Mouse (Mus musculus) G1E-ER4 (cell line): Measurements from ENCODE around the gene Hist1h4d. TPM values are rescaled to one million over a fixed set of nuclear protein-coding genes. Genes with fewer than 3 reads are reported as not detected.
"Not testable (repeated sequence)": the region's sequence is repeated elsewhere in the genome, so short reads cannot be mapped to it uniquely, and the experiment has no call there.

Experiments used
- GATA1 ChIP-seq: IDR thresholded peaks from one replicate; pipeline ENCODE4 v1.8.0; 2012; ENCODE audit warnings: low read length, inconsistent platforms
- polyA plus RNA-seq: library from polyadenylated mRNA; stranded (reverse); fragments of >175 nt; gene quantifications from 2 replicates; pipeline ENCODE4 v1.2.3, GENCODE M21; 2012

Hist1h4d gene
- polyA plus RNA-seq, 1 experiment, result 22.9 TPM

DNA sequence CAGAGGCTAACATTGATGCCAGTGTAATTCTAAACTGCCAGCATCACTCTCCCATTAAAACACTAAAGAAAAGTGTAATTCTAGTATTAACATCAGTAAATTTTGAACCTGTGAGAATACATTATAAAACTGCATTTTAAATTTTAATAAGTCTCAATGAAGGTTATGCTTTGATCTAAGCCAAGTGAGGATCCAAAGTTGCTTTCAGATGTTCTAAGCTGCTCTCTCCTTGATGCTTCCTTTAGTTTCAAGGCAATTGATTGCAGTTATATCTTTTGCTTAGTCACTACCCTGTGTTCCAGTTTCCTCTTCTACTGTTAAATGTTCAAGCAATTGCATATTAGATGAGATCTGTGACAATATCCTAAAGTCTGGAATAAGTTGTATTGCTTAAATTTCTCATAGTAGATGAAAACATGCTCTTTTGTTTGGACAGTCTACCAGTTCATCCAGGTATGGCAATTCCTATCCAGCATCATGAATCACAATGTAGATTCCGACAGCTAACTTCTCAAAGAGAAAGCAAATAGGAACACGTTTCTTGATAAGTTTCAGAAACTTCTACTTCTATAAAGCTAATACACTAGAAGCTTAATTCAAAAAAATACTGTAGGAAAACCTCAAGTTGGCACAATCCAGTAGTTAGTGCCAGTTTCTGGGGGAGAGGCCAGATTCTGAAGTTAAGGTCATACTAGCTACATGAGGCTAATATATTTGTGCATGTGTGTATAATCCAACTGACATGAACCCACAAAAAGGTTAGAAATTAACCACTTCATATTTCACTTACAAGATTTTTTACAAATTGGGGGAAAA lies 9.0 kb upstream of the Hist1h4d start:
- TF ChIP-seq GATA1, result no peak

DNA sequence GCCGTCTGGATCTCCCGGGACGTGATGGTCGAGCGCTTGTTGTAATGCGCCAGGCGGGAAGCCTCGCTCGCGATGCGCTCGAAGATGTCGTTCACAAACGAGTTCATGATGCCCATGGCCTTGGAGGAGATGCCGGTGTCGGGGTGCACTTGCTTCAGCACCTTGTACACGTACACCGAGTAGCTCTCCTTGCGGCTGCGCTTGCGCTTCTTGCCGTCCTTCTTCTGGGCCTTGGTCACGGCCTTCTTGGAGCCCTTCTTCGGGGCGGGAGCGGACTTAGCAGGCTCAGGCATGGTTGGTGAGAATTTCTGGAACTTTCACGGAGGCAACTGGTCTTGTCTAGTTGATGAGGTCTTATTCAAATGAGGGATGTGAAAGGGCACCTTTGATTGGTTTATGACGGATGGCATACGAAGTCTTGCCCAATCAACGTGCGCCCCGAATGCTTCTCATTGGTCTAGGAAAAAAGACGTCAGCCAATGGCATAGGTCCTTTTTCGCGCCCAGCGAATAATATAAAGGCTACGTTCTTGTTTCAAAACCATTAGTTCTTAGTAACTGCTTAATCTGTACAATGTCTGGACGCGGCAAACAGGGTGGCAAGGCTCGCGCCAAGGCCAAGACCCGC lies 7.4 kb upstream of the Hist1h4d start, which contains the start of the genes Hist1h2bf and Hist1h2ad:
TSS of gene Hist1h2bf (minus strand) at position 299 of the 627 bp plus-strand sequence.
TSS of gene Hist1h2ad (plus strand) at position 484 of the 627 bp plus-strand sequence.
- TF ChIP-seq GATA1, result not testable (repeated sequence)

DNA sequence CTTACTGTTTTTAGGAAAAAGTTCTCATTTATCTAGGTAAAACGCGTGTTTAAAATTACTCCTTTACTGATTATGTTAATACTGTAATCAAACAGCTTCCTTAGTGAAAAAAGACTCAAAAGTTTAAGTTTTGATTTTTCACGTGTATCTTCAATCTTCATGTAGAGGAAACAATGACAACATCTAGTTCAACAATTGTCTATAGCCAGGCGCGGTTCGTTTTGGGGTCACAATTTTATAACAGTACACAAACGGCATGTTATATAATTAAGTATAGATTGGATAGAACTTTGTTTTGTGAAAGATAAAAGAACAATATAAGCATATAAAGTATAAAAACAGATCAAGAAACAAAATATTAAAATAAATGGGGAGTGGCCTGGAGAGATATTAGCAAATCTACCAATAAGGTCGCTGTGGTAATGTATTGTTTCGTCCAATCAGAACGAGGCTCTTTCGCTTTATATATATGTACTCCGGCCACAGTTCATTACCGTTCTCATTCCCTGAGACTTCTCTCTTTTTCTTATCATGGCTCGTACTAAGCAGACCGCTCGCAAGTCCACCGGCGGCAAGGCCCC lies 6.0 kb upstream of the Hist1h4d start, which contains the start of gene Hist1h3d:
TSS of gene Hist1h3d (plus strand) at position 493 of the 581 bp plus-strand sequence.
- no peak for TF ChIP-seq GATA1

DNA sequence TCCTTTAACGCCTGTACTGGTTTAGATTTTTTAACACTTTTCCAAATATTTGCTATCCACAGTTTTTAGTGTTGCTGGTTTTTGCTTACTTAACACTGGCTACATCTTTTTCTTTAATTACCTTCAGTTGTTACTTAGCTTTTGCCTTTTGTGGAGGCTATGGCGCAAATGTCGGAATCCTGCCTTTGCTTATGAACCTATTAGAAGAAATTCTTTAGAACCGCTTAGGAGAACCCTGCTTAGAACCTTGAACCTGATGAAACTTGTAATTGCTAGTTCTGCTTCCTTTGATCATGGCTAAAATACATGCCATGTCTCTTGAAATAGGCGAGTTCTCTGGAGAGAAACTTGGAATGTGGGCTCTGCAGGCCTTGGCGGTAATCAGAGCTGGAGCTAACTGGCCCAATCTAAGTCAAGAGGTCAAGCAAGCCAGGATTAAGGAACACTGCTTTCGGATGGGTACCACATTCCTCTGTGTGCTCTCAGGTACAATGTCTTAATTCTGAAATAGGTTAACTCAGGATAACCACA lies 5.0 kb upstream of the Hist1h4d start:
- TF ChIP-seq GATA1, result no peak

DNA sequence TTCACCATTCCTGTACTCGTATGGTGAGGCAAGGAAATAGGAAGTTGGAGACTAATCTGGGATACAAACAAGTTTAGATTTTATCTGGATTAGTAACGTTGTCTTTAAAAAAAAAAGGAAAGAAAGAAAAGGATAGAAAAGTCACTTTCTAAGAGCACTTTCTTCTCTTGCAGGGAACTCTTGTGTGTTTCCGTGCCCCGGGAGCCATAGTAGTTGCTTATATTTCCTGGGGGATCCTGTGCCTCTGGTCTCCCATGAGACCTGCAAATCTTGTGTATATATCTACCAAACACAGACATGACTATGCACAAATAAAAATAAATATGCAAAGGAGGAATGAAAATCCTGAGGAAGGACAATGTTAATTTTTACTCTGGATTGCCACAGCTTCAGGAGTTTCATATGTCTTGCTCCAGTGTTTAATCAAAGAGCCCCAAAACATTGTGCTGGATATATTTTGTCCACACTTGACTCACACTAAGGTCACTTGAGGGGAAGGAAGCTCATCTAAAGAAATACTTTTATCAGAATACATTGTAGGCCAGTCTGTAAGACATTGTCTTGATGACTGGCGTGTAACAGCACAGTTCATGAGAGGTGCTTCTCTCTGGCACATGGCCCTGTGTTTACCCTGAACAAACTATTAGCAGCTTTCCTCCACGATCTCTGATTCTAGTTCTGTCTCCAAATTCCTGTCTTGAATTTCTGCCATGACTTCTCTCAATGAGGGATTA lies 4.3 kb upstream of the Hist1h4d start:
- no peak for TF ChIP-seq GATA1

DNA sequence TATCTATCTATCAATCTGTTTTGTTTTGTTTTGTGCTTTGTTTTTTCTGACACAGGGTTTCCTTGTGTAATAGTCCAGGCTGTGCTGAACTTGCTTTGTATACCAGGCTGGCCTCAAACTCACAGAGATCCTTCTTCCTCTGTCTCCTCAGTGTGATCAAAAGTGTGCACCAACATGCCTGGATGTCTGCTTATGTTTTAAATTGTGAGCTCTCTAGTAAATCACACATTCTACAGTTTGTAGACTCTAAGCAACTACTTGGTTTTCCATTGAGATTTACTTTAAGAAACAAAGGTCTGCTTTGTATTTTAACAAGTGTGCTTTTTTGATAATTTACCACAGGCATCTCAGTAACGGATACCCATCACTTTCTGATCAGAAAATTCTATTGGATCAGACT lies 3.6 kb upstream of the Hist1h4d start:
- TF ChIP-seq GATA1, result no peak

DNA sequence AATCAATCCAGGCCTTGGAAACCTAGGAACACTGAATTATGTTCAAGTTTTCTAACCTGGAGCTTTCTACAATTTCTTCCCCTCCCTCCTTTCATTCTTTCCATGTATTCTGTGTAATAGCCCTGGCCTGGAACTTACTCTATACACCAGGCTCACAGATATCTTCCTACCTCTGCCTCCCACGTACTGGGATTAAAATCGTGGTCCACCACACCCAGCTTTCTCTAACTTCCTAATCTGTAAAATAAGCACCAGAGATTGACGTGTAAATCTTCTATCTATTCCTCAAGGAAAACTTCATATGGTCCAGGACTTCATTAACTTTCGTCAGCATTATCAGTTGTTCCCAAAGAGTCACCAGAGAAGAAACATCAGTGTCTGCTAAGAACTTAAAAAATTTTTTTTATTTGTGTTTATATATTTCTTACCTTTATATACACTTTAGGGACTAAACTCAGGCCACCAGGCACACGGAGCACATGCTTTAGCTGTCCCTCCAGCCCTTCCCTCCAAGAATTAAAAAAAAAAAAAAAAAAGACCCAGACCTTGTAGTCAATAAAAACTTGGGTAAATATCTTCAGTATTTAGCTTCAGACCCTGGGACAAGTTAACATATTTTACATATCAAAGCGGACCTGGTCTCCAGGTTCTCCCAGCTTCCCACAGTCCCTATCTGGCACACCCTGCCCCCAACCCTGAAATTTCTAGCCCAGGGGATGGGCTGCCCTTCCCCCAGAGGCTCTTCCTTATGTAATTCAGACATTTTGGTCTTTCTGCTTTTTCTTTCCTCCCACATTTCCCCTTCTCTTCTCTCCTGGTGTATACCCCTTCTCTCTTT lies 1.0 kb downstream of the Hist1h4d start:
- TF ChIP-seq GATA1, result no peak

DNA sequence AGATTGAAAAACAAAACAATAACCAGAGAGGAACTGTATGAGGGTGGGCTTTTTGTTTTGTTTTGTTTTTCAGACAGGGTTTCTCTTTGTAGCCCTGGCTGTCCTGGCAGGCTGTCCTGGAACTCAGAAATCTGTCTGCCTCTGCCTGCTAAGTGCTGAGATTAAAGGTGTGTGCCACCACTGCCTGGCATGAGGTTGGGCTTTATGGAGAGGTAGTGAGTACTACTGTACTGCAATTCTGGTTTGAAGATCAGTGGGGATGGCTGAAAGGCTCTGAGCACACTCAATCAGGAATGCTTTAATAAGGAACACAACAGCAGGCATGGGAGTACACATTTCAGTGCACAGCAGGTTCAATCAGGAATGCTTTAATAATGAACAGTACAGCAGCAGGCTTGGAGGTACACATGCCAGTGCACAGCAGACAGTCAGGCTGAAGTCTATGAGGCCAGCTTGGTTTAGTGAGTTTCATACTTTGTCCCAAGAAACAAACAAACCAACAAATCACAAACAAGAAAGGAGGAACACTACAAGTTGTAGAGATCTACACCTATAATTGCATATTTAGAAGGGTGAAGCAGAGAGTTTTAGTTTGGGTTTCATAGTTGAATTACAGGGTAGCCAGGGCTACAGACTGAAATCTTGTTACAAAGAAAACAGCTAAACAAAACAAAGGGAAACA lies 2.1 kb downstream of the Hist1h4d start:
- no peak for TF ChIP-seq GATA1

DNA sequence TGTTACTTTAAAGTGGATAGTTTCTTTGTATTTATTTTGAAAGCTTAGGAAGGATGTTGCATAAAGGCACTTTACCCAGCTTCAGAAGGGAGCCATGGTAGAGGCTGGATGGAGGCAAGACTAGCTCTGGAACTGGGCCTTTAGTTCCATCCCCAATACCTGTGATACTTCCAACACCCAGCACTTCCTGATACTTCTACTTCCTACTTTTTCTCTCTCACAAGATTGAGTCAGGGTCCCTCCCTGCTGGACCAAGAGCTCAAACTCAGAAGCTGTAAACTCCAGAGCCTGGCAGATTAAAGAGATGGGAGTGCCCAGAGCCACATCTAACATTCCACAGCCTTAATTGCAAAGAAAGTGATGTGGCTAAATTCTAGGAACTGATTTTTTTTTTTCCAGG lies 2.9 kb downstream of the Hist1h4d start:
- no peak for TF ChIP-seq GATA1

DNA sequence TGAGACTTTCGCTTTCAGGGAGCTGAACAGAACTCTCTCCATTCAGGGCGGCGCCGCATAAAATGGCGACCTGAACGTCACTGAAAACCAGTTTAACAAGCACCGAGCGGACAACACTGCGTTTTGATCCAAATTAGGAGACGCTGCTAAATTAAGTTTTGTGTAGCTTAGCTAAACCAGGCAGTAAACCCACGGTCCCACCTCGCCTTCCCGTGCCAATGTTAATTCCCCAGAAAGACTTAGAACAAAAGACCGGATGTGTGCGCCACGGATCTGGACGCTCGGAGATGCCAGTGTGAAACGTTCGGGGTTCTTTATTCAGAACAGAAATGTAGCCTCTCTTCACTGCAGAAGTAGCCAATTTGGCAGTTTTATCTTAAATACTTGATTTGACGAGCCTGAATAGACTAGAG lies 3.6 kb downstream of the Hist1h4d start:
- no peak for TF ChIP-seq GATA1

DNA sequence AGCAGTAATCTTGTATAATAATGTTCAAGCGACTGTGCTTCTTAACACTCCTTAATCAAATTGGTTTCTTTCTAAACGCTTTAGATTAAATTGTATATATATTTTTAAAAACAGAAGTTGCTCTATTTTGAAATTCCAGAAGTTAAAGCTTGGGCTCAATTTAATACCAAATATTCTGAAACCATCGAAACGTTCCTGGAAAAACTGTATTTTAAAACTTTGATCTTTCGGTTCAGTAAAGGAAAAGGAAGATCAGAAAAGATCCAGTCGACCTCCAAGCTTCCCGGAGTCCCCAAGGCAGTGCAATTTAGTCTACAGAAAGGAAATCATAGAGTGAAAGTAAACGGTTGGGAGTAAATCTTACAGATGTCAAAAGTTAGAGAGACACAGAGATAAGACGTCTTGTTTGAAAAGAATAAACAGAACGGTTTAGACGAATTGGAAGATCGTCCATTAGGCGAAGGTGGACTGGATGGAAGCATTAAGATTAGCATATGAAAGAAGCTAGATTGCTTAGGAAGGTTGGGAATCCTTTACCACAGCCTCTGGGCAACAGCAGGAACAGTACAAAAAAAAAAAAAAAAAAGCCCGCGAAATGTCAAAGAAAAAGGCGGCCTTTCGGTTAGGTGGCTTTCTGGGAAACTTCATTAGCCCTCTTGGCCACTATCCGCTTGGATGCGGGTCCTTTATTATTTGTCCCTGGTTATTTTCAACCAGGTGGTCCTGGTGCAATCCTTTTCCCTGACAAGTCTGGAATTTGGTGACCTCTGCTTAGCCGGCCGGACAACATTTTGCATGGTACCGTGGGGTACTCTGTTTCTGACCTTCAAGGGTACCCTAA lies 4.9 kb downstream of the Hist1h4d start:
- no peak for TF ChIP-seq GATA1

DNA sequence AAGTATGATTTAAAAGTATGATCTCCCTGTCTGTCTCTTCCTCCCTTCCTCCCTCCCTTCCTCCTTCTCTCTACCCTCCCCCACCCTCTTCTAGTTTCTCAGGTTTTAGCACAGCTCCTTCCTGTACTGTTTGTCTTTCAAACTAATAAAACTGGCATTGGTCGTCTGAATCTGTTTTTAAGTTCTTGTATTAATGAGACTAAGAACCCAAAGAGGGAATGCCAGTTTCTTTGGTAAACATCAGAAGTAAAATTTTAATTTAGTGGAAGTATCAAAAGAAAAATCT lies 5.5 kb downstream of the Hist1h4d start:
- no peak for TF ChIP-seq GATA1

DNA sequence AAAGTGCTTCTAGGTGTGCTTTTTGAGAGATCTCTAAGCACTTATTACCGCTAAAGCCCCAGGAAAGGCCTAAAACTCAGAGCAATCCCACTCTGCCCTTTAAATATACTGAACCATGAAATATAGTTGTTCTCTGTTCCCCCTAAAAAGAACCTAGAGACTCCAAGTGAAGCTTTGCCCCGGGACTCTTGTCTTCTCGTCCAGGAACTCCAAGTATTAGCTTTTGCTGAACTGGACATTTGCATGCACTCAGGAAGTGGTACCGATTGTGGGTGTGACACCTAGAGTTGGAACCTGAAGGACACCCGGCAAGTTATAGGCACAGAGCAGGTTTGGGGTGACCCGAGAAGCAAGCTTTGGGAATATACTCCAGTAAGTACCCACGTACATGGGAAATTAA lies 9.8 kb downstream of the Hist1h4d start:
- no peak for TF ChIP-seq GATA1

DNA sequence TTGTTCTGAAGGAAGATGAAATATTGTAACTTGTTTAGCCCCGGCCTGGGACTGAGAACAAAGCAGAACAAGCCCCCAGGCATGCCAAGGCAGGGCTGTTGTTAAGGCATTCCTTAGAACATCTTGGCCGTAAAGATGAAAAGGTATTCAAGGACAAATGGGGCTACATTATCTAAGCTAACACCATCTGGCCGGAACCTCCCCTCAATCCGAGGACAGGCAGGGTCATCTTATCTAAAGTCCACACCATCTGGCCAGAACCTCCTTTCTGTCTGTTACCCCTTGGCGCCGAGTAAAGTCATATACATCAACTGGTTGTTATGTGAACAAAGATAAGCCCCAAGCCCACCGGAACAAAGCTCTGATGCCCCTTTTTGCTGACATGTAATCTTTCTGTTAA lies 10.5 kb downstream of the Hist1h4d start:
- peak; percentile 42 for TF ChIP-seq GATA1
